Mouse (Mus musculus) midbrain, embryonic 14.5 days (tissue): ENCODE data around the gene Klhl36. TPM values are rescaled to one million over a fixed set of nuclear protein-coding genes. Genes with fewer than 3 reads are reported as not detected.

Experiments
- ATAC-seq: fragments of 200-750 bp; cut with Nextera tagmentation; 2 replicates; pipeline ENCODE4 v1.8.0; 2017; ENCODE audit warnings: moderate number of reproducible peaks, moderate library complexity; ENCODE audit not compliant: low FRiP score, low TSS enrichment
- DNase-seq: peaks from one replicate; pipeline ENCODE4 v3.0.0-alpha.2; 2015
- H3K27ac ChIP-seq: fragments of 300-500 bp; sonication (generic); replicated peaks from 2 replicates; pipeline ENCODE4 v1.5.1; 2014; ENCODE audit warnings: mild to moderate bottlenecking, low read depth, low read length, moderate library complexity
- H3K27me3 ChIP-seq: fragments of 300-500 bp; sonication (generic); 2 replicates; pipeline ENCODE4 v1.6.1; 2014; ENCODE audit warnings: low read length, control low read depth, mixed read lengths; ENCODE audit not compliant: control insufficient read depth, insufficient read depth
- H3K36me3 ChIP-seq: fragments of 300-500 bp; sonication (generic); 2 replicates; pipeline ENCODE4 v1.6.1; 2014; ENCODE audit warnings: low read length, control low read depth; ENCODE audit not compliant: control insufficient read depth, insufficient read depth
- H3K4me1 ChIP-seq: fragments of 300-500 bp; sonication (generic); 2 replicates; pipeline ENCODE4 v1.6.1; 2014; ENCODE audit warnings: mild to moderate bottlenecking, antibody characterized with exemption, low read length, control low read depth; ENCODE audit not compliant: control insufficient read depth, insufficient read depth
- H3K4me2 ChIP-seq: fragments of 300-500 bp; sonication (generic); 2 replicates; pipeline ENCODE4 v1.6.1; 2014; ENCODE audit warnings: mild to moderate bottlenecking, low read length, moderate library complexity
- H3K4me3 ChIP-seq: fragments of 300-500 bp; sonication (generic); replicated peaks from 2 replicates; pipeline ENCODE4 v1.5.1; 2014; ENCODE audit warnings: low read depth, low read length
- H3K9ac ChIP-seq: fragments of 300-500 bp; sonication (generic); replicated peaks from 2 replicates; pipeline ENCODE4 v1.6.1; 2014; ENCODE audit warnings: mild to moderate bottlenecking, low read length, moderate library complexity
- H3K9me3 ChIP-seq: fragments of 300-500 bp; sonication (generic); 2 replicates; pipeline ENCODE4 v1.6.1; 2016; ENCODE audit warnings: low read length, control low read depth, mixed read lengths; ENCODE audit not compliant: control insufficient read depth
- WGBS: fragments of 180-500 bp; shearing (Covaris S2); extraction: QIAGEN DNeasy Blood & Tissue Kit; methylation state at CpG from one replicate; pipeline ENCODE4 v1.1.7; 2014; 5-methylcytosine and 5-hydroxymethylcytosine counted together
- polyA plus RNA-seq: library from polyadenylated mRNA; unstranded; fragments of >200 nt; fragmentation: Nextera tagmentation; extraction: Ambion mirVana; gene quantifications from 2 replicates; pipeline ENCODE4 v1.2.1, GENCODE M21; 2014

The Klhl36 gene
- polyA plus RNA-seq, 1 experiment from 2014 or later, result 14.0 TPM

DNA sequence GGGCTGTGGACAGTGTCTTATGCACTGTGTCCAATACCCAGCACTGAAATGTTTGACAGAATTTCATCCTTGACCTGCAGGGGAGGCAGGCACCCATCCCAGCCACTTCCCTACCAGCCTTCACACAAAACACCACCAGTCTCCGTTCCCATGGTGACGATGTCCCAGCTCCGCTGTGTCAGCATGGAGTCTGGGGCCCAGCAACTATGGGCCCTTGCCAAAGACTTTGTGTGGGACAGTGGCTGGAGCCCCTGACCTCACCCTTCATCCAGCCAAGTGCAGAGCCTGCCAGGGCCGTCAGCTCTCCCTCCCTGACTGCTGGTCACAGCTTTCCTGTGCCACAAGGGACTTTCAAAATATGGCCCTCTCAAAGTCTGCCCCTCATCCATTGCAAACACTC, 38.0 kb upstream of the Klhl36 start:
- ATAC-seq (no peak), DNase-seq (no peak)
- Histone ChIP-seq H3K4me3 (no peak overlapping the region), H3K4me1 (peaks cover 13% of the 10 kb centered on the region), H3K9me3 (no peaks in the 10 kb centered on the region), H3K27ac (no peak overlapping the region), H3K9ac (no peak overlapping the region), H3K4me2 (no peak overlapping the region), H3K36me3 (peaks cover 21% of the 10 kb centered on the region; the same call in 1 of the 2 replicates), H3K27me3 (no peaks in the 10 kb centered on the region)
- 36% methylated on average over 4 of the region's 4 CpGs for WGBS

DNA sequence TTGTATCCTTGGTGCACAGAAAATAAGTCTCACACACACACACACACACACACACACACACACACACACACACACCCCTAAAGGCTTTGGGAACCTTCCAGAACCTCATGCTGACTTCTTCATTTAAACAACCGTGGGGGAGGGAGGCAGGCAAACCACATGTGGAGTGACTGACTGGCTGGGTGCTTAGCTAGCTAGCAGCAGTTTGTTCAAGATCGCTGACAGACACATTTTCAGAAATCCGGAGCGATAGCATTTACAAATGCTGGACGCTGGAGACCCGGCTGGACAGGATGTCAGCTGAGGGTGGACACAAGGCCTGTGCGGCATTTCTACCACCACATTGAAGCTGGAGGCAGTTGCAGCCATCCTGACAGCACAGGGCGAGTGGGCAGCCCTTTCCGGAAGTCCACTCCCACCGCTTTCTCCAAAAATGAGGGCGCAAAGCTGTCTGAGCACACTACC, 37.2 kb upstream of the Klhl36 start:
- DNase-seq, result no peak
- 82% methylated on average over 11 of the region's 11 CpGs for WGBS
- Histone ChIP-seq H3K9me3 (no peaks in the 10 kb centered on the region), H3K27ac (no peak overlapping the region), H3K4me1 (peaks cover 14% of the 10 kb centered on the region), H3K4me3 (no peak overlapping the region), H3K27me3 (no peaks in the 10 kb centered on the region), H3K9ac (no peak overlapping the region), H3K4me2 (no peak overlapping the region), H3K36me3 (peaks cover 18% of the 10 kb centered on the region; the same call in 1 of the 2 replicates)
- no peak for ATAC-seq

DNA sequence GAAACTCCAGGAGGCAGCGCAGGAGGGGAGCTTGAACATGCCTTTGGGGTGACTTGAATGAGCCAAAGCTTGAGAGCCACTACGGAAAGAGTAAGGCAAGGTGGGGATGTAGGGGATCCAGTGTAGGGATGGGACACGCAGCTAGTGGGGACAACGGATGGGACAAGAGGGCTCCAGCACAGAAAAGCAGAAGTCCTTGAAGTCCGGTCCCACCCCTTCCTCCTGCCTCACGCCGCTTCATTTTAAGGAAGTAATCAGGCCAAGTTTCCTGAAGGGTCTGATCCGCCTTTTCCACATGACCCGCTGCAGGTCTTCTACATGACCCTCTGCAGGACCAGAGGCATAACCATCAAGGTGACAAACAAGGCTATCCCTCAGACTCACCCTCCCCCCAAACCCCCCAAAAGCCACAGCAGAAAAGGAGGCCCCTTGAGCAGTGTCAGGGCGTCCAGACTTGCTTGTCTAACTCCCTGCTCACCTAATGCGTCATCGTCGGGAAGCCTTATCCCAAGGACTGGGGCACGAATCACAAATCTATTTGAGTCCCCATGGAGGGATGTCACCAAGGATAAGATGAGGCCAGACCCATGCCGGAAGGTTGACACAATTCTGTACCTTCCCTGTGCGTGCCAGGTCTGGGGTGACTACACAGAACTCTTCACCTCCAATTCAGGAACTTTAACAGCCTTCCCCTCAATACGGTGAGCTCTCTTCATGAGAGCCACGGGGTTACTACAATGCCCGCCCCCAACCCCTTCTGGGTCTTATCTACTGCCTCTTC, 35.9 kb upstream of the Klhl36 start:
- Histone ChIP-seq H3K4me3 (no peak overlapping the region), H3K27me3 (no peaks in the 10 kb centered on the region), H3K4me1 (peaks cover 26% of the 10 kb centered on the region), H3K9me3 (no peaks in the 10 kb centered on the region), H3K27ac (no peak overlapping the region), H3K9ac (no peak overlapping the region), H3K4me2 (no peak overlapping the region), H3K36me3 (peaks cover 10% of the 10 kb centered on the region; the same call in 1 of the 2 replicates)
- ATAC-seq (no peak), DNase-seq (no peak)
- 92% methylated on average over 19 of the region's 19 CpGs for WGBS

DNA sequence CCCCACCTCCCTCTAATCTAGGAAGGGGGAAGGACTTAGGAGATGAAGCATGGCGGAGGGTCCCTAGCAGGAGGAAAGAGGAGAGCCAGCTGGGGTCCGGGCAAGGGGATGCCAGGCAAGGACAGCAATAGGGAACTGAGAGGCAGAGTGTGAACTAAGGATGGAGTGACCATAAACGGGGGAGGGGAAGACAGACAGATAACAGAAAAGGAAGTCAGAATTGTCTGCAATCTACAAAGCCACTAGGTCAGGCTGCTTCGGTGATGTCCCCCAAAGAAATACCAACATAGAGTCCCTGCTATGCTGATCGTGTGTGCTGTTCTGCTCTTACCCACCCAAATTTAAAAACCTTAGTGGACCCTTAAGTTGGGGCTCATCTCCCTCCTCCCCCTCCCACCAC, 35.1 kb upstream of the Klhl36 start:
- 81% methylated on average over 5 of the region's 5 CpGs for WGBS
- Histone ChIP-seq H3K27me3 (no peaks in the 10 kb centered on the region), H3K27ac (no peak overlapping the region), H3K4me2 (no peak overlapping the region), H3K4me3 (no peak overlapping the region), H3K9me3 (no peaks in the 10 kb centered on the region), H3K9ac (no peak overlapping the region), H3K4me1 (peaks cover 34% of the 10 kb centered on the region), H3K36me3 (0 out of 2 replicates have a peak, but pooled peaks cover 7% of the 10 kb centered on the region)
- DNase-seq, result no peak
- no peak for ATAC-seq

DNA sequence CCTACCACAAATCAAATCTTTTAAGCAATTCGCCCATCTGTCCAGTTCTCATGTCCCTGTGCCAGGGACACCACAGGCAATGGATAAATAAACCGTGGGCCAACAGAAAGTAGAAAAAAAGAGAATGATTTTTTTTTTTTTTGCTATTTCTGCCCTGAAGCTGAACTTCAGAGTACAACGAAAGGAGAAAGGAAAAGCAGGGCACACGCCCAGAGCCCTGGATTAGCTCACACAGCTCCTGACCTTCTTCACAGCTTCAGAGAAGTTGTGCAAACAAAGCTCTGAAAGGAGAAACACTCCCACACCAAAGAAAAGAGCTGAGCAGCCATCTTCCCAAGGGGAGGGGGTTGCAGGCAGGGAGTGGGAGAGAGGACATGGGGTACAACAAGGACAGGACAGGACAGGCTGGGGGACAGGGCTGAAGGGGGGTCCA, 34.3 kb upstream of the Klhl36 start:
- H3K27ac ChIP-seq, result 0 out of 2 replicates have a peak overlapping the region, but pooled peaks have one; percentile 1
- H3K9ac ChIP-seq, result no peak overlapping the region

DNA sequence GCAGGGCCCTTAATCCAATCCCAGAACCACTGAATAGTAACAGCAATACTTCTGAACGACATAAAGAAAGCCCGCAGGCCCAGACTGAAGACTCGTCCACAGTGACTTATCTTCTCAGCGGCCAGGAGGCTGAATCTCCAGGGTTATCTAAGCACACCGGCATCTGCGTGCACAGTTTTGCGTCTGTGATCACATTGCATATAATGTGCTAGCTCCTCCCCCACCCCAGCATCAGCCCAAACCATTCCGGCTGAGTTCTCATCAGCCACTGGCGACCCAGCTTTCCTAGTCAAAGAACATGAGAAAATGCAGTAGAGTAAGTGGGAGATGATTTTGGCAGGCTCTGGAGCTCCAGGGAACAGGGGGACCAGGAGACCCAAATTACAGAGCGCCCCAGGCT, 33.1 kb upstream of the Klhl36 start:
- no peaks in the 10 kb centered on the region for H3K36me3 ChIP-seq
- peaks cover 48% of the 10 kb centered on the region for H3K4me1 ChIP-seq
- H3K4me3 ChIP-seq, result no peak overlapping the region
- ATAC-seq, result no peak
- H3K9me3 ChIP-seq, result no peaks in the 10 kb centered on the region
- DNase-seq, result no peak
- 59% methylated on average over 10 of the region's 10 CpGs for WGBS
- no peak overlapping the region for H3K27ac ChIP-seq
- no peak overlapping the region for H3K4me2 ChIP-seq
- no peaks in the 10 kb centered on the region for H3K27me3 ChIP-seq
- H3K9ac ChIP-seq, result no peak overlapping the region

More for the DNA sequence above, 34.3 kb upstream of the Klhl36 start:
- no peak for ATAC-seq
- no peak for DNase-seq
- WGBS, result 33% methylated on average over 4 of the region's 4 CpGs
- Histone ChIP-seq H3K9me3 (no peaks in the 10 kb centered on the region), H3K4me2 (no peak overlapping the region), H3K4me1 (peaks cover 42% of the 10 kb centered on the region), H3K27me3 (no peaks in the 10 kb centered on the region), H3K36me3 (0 out of 2 replicates have a peak, but pooled peaks cover under 1% of the 10 kb centered on the region), H3K4me3 (no peak overlapping the region)

DNA sequence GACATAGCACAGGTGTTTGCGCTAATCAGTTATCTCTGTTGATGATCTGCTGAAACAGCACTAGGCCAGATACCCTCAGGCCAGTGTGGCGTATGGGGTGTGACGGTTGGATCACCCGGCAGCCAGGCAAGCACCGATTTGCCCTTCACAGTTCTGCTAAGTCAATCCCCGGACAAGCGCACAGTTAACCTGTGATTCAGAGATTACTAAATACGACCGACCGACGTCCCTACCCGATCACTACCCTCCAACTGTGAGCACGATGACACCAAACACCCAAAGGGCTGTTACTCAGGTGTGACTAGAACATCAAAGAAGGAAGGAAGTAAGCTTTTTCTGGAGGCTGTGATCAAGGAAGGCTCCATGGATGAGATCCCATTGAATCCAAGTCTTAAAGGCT, 32.6 kb upstream of the Klhl36 start:
- H3K9ac ChIP-seq, result no peak overlapping the region
- H3K36me3 ChIP-seq, result 0 out of 2 replicates have a peak, but pooled peaks cover 4% of the 10 kb centered on the region
- no peaks in the 10 kb centered on the region for H3K27me3 ChIP-seq
- no peak overlapping the region for H3K4me2 ChIP-seq
- H3K4me3 ChIP-seq, result no peak overlapping the region
- H3K27ac ChIP-seq, result no peak overlapping the region
- DNase-seq, result no peak
- no peak for ATAC-seq
- peaks cover 48% of the 10 kb centered on the region for H3K4me1 ChIP-seq
- WGBS, result 77% methylated on average over 13 of the region's 13 CpGs
- H3K9me3 ChIP-seq, result no peaks in the 10 kb centered on the region

DNA sequence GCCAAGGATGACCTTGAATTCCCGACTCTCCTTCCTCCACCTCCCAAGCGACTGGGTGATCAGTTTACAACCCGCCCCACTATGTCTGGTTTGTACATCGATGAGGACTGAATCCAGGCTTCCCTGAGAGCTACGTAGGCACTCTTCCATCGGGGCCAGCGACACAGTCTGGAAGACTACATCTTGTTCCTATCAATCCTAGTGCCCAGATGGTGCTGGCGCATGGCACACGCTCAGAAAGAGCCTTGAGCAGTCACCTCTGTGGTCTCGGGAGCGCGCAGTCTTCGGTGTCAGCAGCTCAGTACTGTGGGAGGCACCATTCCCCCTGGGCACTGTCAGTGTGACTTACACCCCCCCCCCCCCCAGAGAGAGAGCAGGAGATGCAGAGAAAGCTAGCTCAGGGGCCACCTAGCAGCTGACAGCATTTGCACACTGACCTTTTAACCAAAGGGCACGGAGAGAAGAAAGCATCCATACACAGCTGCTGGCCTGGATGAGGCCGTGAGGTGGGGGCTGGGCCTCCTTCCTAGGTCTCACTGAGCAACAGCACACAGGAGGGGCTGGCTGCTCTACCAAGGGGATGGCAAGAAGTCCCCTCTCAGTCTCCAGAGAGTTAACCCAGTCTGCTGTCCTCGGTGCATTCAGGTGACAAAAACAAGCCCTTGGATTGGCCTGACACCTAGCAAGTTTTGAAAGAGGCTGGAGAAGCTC, 32.0 kb upstream of the Klhl36 start:
- no peak overlapping the region for H3K9ac ChIP-seq
- H3K36me3 ChIP-seq, result 0 out of 2 replicates have a peak, but pooled peaks cover 5% of the 10 kb centered on the region
- no peak overlapping the region for H3K4me3 ChIP-seq
- no peak overlapping the region for H3K4me2 ChIP-seq
- WGBS, result 50% methylated on average over 16 of the region's 16 CpGs
- DNase-seq (no peak), ATAC-seq (no peak)
- H3K27ac ChIP-seq, result no peak overlapping the region
- H3K27me3 ChIP-seq, result no peaks in the 10 kb centered on the region
- no peaks in the 10 kb centered on the region for H3K9me3 ChIP-seq
- peaks cover 48% of the 10 kb centered on the region for H3K4me1 ChIP-seq
